In genomic region chr3:95499496-95500140, GRCm38 (mm10) we compare ENCODE assay signal across 12 mouse cellular contexts. TPM values are rescaled to one million over a fixed set of nuclear protein-coding genes. Genes with fewer than 3 reads are reported as not detected.
DNase-seq lines count a peak whose midpoint lies in the region; ATAC-seq and TF ChIP-seq lines count a peak whose summit lies in the region.
"Had no signal": no experiment of that assay in that cellular context is flagged by ENCODE, and none has a peak within 500 bp of the region (broad histone marks: within the 10 kb centered on the region; RNA-seq: fewer than 3 reads in every experiment).

No protein-coding gene starts in this region.

- DNase-seq in kidney, postnatal 25 days, result no peak
- DNase-seq in lung, postnatal 0 days (ENCODE audit: low spot score), result peak; percentile 61
- DNase-seq in spleen, postnatal 4 days (ENCODE audit: low spot score in 2 of 2), result no peak
- no peak for DNase-seq in thymus, postnatal 10 days (ENCODE audit: low spot score in 2 of 2)
- no peak for DNase-seq in adrenal gland, postnatal 14 days
- DNase-seq: adrenal gland, adult 8-10 months; thymus, postnatal 4 days had no signal

- no peaks in the 10 kb centered on the region for H3K4me1 ChIP-seq in kidney, embryonic 14.5 days (ENCODE audit: control insufficient read depth, insufficient read depth, low read length)
- H3K4me1 ChIP-seq in bone marrow macrophage, adult 2 months (ENCODE audit: control insufficient read depth, insufficient read depth, low read length), result peaks cover 74% of the 10 kb centered on the region
- H3K4me1 ChIP-seq in embryonic facial prominence, embryonic 13.5 days, result peaks cover 31% of the 10 kb centered on the region
- no peaks in the 10 kb centered on the region for H3K4me1 ChIP-seq in lung, postnatal 0 days (ENCODE audit: insufficient read depth, low read depth, low read length)
- H3K4me1 ChIP-seq: liver, embryonic 12.5 days had no signal

- H3K4me3 ChIP-seq in kidney, embryonic 14.5 days (ENCODE audit: low read length), result no peak overlapping the region; the same call in 1 of the 2 replicates
- H3K4me3 ChIP-seq in bone marrow macrophage, adult 2 months (ENCODE audit: insufficient read depth, low read length), result no peak overlapping the region
- peak overlapping the region; percentile 41 for H3K4me3 ChIP-seq in embryonic facial prominence, embryonic 13.5 days
- no peak overlapping the region for H3K4me3 ChIP-seq in lung, postnatal 0 days (ENCODE audit: low read depth, low read length)
- H3K4me3 ChIP-seq: liver, embryonic 12.5 days had no signal

- no peak for TF ChIP-seq CTCF in bone marrow macrophage, adult 2 months (IDR thresholded peaks at IDR 0.05; ENCODE audit: low read depth, low read length)
- no peak for TF ChIP-seq CTCF in lung, postnatal 0 days (IDR thresholded peaks at IDR 0.05)

- no peak for TF ChIP-seq POLR2A in bone marrow macrophage, adult 2 months (IDR thresholded peaks at IDR 0.05; ENCODE audit: borderline replicate concordance, low read depth, low read length)

- H3K4me2 ChIP-seq in kidney, embryonic 14.5 days (replicated peaks; ENCODE audit: low read depth, low read length), result peak overlapping the region; percentile 19; the same call in 1 of the 2 replicates
- H3K4me2 ChIP-seq in embryonic facial prominence, embryonic 13.5 days, result peak overlapping the region; percentile 65
- H3K4me2 ChIP-seq in lung, postnatal 0 days (replicated peaks; ENCODE audit: low read depth, low read length), result peak overlapping the region; percentile 36; the same call in 1 of the 2 replicates
- H3K4me2 ChIP-seq: hindbrain, embryonic 14.5 days; liver, embryonic 12.5 days had no signal

- peaks cover 19% of the 10 kb centered on the region for H3K36me3 ChIP-seq in kidney, embryonic 14.5 days (ENCODE audit: control insufficient read depth, insufficient read depth, low read length)
- H3K36me3 ChIP-seq in embryonic facial prominence, embryonic 13.5 days, result peaks cover 23% of the 10 kb centered on the region
- peaks cover 9% of the 10 kb centered on the region for H3K36me3 ChIP-seq in lung, postnatal 0 days (ENCODE audit: insufficient read depth, low read length)

- no peaks in the 10 kb centered on the region for H3K9me3 ChIP-seq in kidney, embryonic 14.5 days (ENCODE audit: control insufficient read depth, low read length)
- no peaks in the 10 kb centered on the region for H3K9me3 ChIP-seq in embryonic facial prominence, embryonic 13.5 days
- no peaks in the 10 kb centered on the region for H3K9me3 ChIP-seq in lung, postnatal 0 days (ENCODE audit: low read length)
- H3K9me3 ChIP-seq: liver, embryonic 12.5 days had no signal

- no peak for ATAC-seq in kidney, embryonic 14.5 days (ENCODE audit: low FRiP score, low TSS enrichment)
- ATAC-seq in embryonic facial prominence, embryonic 13.5 days (ENCODE audit: insufficient number of reproducible peaks, insufficient read depth, low FRiP score, low TSS enrichment, low read depth), result no peak
- ATAC-seq in lung, postnatal 0 days, result peak; percentile 43
- ATAC-seq: liver, embryonic 12.5 days had no signal

- 61% methylated on average over 10 of the region's 10 CpGs for WGBS in kidney, embryonic 14.5 days
- WGBS in embryonic facial prominence, embryonic 13.5 days, result 19% methylated on average over 10 of the region's 10 CpGs
- 43% methylated on average over 10 of the region's 10 CpGs for WGBS in lung, postnatal 0 days

- H3K27ac ChIP-seq in kidney, embryonic 14.5 days (ENCODE audit: low read depth, low read length), result no peak overlapping the region
- peak overlapping the region; percentile 84 for H3K27ac ChIP-seq in bone marrow macrophage, adult 2 months (ENCODE audit: insufficient read depth, low read depth, low read length)
- peak overlapping the region; percentile 82 for H3K27ac ChIP-seq in embryonic facial prominence, embryonic 13.5 days
- H3K27ac ChIP-seq in lung, postnatal 0 days (ENCODE audit: low read length), result no peak overlapping the region
- H3K27ac ChIP-seq: hindbrain, embryonic 14.5 days; liver, embryonic 12.5 days had no signal

- no peak for TF ChIP-seq EP300 in lung, postnatal 0 days (IDR thresholded peaks at IDR 0.05)

- H3K9ac ChIP-seq in kidney, embryonic 14.5 days (ENCODE audit: low read depth, low read length), result no peak overlapping the region
- peak overlapping the region; percentile 65 for H3K9ac ChIP-seq in embryonic facial prominence, embryonic 13.5 days
- H3K9ac ChIP-seq in lung, postnatal 0 days (replicated peaks; ENCODE audit: low read depth), result no peak overlapping the region
- H3K9ac ChIP-seq: hindbrain, embryonic 14.5 days; liver, embryonic 12.5 days had no signal

- H3K27me3 ChIP-seq in kidney, embryonic 14.5 days (ENCODE audit: control insufficient read depth, insufficient read depth, low read length), result no peaks in the 10 kb centered on the region
- H3K27me3 ChIP-seq in embryonic facial prominence, embryonic 13.5 days, result no peaks in the 10 kb centered on the region
- H3K27me3 ChIP-seq in lung, postnatal 0 days (replicated peaks; ENCODE audit: insufficient read depth, low read length), result no peaks in the 10 kb centered on the region

RNA-seq across cellular contexts. Expression of gene Ctsk, which starts 0.6 kb away (rescaled TPM):
- polyA plus RNA-seq in kidney, embryonic 14.5 days (2014; fragmentation: Nextera tagmentation; extraction: Ambion mirVana), result 3.0 and 3.6 TPM in 2 replicates
- polyA plus RNA-seq in bone marrow macrophage, adult 2 months (2012; ENCODE audit: insufficient read depth, insufficient read length, missing spikeins), result 10.9 and 12.6 TPM in 2 replicates
- polyA plus RNA-seq in embryonic facial prominence, embryonic 13.5 days (2015; fragmentation: Nextera tagmentation; extraction: Ambion mirVana), result 37.9 and 41.4 TPM in 2 replicates
- 8.2 and 8.8 TPM in 2 replicates for polyA plus RNA-seq in lung, postnatal 0 days (2015; fragmentation: Nextera tagmentation; extraction: Ambion mirVana)
- total RNA-seq in adrenal gland, postnatal 14 days (2021), result 8.4 and 11.0 TPM in 2 replicates

RNA-seq across cellular contexts. Expression of gene Ctss, which starts 27.0 kb away (rescaled TPM):
- polyA plus RNA-seq in kidney, embryonic 14.5 days (2014; fragmentation: Nextera tagmentation; extraction: Ambion mirVana), result 9.9 and 12.2 TPM in 2 replicates
- 5,285 and 5,524 TPM in 2 replicates for polyA plus RNA-seq in bone marrow macrophage, adult 2 months (2012; ENCODE audit: insufficient read depth, insufficient read length, missing spikeins)
- polyA plus RNA-seq in embryonic facial prominence, embryonic 13.5 days (2015; fragmentation: Nextera tagmentation; extraction: Ambion mirVana), result 11.8 and 12.6 TPM in 2 replicates
- polyA plus RNA-seq in lung, postnatal 0 days (2015; fragmentation: Nextera tagmentation; extraction: Ambion mirVana), result 109 and 115 TPM in 2 replicates
- 15.2 and 28.4 TPM in 2 replicates for total RNA-seq in adrenal gland, postnatal 14 days (2021)

RNA-seq across cellular contexts. Expression of gene Hormad1, which starts 59.9 kb away (rescaled TPM):
- polyA plus RNA-seq in kidney, embryonic 14.5 days (2014; fragmentation: Nextera tagmentation; extraction: Ambion mirVana), result not detected in 2 replicates
- polyA plus RNA-seq in bone marrow macrophage, adult 2 months (2012; ENCODE audit: insufficient read depth, insufficient read length, missing spikeins), result not detected in 2 replicates
- polyA plus RNA-seq in embryonic facial prominence, embryonic 13.5 days (2015; fragmentation: Nextera tagmentation; extraction: Ambion mirVana), result not detected in 2 replicates
- polyA plus RNA-seq in lung, postnatal 0 days (2015; fragmentation: Nextera tagmentation; extraction: Ambion mirVana), result not detected in 2 replicates
- not detected in 2 replicates for total RNA-seq in adrenal gland, postnatal 14 days (2021)
- total RNA-seq: adrenal gland, adult 8-10 months had no signal
- polyA plus RNA-seq: hindbrain, embryonic 14.5 days had no signal

Comparison
In these comparisons a context has a peak if more than half of its experiments do, and no peak if none do; other contexts are left out.
1. H3K27ac ChIP-seq: peak in bone marrow macrophage, adult 2 months (single experiment) and embryonic facial prominence, embryonic 13.5 days (single experiment); none in kidney, embryonic 14.5 days (single experiment) and lung, postnatal 0 days (single experiment).
2. RNA of gene Ctss, which starts 27.0 kb away (polyA plus RNA-seq): 5,285 to 5,524 TPM in bone marrow macrophage, adult 2 months; 109 to 115 TPM in lung, postnatal 0 days, 9.9 to 12.2 TPM in kidney, embryonic 14.5 days and 11.8 to 12.6 TPM in embryonic facial prominence, embryonic 13.5 days; every median in the first group is over 10 times any median in the second.
3. Peak in every context shown above with its lines, with median percentiles within 50 percentile points of each other: H3K4me2 ChIP-seq.